Mouse (Mus musculus) NIH3T3 (cell line): ENCODE results near the gene Tapt1.

Experiments
- DNase-seq: peaks from one replicate; pipeline ENCODE4 v3.0.0-alpha.2; 2012; ENCODE audit warnings: low read depth

Tapt1 gene

DNA sequence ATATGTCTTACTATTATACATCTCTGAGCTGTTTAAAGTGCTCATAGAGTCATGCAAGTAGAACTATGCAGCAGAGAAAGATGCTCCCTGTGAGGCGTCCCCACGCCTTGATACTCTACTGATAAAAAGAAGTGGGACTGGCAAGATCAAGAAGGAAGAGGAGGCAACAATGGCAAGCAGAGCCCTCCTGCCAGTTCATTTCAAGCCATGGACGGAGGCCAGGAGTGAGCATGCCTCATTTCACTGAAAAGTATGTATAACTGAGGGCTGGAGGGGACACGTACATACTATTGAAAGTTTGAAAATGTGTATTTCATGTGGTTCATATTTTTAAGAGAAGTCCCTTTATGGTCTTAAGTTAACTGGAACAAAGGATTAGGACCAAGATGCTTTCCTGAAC, 28.0 kb downstream of the Tapt1 start:
- no peak for DNase-seq

DNA sequence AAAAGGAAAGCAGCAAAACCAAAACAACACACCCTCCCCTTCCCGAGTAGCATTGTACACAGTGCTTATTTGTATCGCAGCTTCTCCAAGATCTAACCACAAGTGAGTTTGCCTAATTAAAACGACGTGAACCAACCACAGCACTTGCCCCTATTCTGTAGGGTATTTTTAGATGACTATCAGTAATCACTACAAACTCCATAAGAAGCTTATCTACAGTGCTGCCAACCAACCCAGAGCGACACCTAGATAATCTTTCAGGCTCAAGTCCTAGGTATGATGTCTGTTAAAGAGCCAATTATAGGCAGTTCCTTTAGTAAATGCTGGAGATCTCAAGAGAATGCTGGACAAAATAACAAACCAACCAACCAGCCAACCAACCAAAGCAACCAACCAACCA, 28.6 kb downstream of the Tapt1 start:
- DNase-seq = no peak

DNA sequence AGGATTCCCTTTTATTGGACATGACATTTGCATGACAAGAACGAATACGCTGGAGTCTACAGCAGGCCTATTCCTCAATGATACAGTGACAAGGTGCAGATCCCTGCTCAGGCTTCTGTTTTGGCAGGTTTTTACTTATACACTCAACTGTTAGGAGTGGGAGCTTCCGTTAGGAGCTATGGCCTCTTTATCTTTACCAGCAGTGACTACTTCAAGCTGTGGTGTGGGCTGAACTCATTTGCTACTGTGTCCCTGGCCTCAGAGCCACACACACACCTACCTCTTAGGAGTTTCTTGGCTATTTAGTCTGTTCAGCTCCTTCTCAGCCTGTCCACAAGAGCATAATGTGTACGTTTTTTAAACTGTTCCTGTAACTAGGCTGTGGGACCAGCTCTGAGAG, 30.3 kb downstream of the Tapt1 start:
- DNase-seq = no peak

DNA sequence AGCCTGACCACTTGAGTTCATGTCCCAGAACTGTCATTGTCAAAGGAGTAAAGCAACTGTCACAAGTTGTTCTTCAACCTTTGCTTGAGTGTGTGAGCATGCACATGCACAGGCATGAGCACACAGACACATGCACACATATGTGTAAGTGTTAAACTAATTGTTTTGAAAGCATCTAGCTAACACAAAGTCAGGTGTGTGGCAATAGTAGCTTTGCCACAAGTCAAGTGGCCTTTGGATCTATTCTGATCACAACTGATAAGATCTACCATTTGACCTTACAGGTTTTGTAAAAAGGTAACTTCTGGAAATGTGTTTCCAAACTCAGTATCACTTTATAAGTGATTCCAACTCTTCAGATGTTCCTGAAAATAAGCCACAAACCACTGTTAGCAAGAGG, 39.1 kb downstream of the Tapt1 start:
- no peak for DNase-seq

DNA sequence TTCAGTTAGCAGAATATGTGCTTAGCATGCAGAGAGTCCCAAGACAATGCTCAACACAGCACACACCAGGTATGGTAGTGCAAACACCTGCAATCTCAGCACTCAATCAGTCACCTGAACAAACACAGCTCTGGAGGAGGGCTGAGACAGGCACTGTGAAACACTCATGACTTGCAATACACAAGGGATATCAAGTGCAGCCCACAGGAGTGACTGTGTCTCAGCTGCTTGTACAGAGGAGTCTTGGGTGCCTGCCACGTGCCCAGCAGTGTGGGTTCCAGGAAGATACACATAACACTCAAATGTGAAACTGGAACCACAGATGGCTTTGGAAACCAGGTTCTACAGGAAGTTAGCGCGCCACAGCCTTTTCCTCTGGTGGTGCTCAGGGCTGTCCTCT, 44.8 kb downstream of the Tapt1 start:
- no peak for DNase-seq

DNA sequence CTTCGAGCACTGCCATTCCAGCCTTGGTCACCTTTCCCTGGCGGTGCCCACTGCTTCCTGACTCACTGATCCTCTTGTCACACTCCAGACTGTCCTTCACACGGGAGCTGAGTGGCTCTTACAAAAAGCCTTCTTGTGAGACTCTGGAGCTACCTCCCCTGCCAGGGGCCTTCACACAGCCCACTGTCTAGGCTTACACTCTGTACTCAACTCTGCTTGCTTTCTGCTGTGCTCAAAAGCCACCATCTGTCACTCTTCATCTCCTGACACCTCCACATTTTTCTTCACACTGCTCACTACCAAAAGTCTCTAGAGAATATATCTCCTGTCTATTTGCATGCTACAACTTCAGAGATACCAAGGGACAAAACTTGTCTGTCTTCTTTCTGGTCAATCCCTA, 46.0 kb downstream of the Tapt1 start:
- DNase-seq = no peak

DNA sequence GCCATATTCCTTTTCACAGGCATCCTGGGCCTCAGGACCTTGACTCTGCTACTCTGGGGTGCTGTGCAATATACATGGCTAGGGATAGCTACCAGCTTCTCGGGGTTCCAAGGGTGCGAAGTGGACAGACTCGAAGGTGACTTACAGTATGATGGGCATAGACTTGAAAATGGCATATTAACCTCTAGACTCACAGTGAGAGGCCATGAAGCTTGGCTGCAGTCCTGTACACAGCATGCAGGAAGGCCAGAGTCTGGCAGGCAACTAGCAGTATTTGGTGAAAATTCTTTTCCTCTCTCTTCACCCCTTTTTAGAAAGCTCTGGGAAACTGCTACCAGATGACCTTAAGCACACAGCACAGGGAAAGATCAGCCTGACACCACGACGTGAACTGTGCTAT, 52.4 kb downstream of the Tapt1 start:
- no peak for DNase-seq

DNA sequence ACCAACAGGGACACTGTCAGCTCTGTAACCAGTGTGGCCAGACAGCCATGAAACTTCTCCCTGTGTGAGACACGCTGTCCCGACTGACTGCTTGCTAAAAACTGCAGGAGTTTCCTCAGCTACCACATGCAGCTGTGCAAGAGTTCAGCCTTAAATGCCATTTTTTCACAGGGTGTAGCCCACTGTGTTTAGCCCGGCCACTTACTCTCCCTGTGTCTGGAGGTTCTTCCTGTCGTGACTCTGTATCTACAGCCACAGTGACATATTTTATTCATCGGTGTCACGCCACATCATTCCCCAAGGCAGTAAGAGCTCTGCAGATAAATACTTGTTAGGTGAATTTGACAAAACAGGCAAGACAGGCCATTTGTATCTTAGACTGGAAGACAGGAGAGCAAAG, 59.6 kb downstream of the Tapt1 start:
- DNase-seq = no peak

DNA sequence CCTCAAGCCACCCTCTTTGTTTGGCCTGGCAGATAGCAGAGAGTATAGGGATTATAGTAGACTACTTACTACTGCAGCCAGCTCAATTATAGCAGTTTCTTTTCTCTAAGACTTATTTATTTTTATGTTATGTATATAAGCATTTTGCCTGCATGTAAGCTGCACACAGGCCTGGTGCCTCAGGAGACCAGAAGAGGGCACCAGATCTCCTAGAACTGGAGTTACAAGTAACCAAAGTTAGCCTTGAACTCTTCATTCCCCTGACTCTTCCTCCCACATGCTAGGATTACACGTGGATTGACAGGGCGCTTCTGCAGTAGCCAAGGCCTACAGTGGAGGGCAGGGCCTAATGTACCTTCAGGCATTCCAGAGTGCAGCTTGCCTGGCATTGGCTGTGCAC, 60.6 kb downstream of the Tapt1 start:
- DNase-seq = peak; percentile 55

DNA sequence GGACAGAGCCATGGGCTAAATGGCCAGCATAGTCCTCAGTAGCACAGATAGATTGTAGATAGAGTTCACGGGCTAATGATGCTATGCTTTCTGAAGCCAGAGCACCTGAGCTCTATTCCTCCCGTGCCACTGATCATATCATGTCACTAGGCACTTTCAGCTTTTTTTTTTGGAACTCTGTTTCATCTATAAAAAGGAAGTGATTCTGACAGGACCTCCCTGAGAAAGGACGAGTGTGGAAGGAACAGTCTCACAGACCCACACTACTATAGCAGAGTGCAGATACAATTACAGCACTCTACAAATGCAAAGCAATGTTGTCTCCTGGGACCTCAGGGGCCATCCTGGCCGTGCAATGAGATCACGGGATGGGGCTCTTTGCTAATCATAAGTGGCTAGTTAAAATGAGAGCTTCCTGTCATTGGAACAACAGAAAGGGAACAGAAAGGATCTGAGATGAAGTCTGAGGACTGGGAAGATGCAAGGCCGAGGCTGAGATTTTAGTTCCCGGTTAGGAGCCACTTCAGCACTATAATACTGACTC, 62.1 kb downstream of the Tapt1 start:
- DNase-seq = no peak

DNA sequence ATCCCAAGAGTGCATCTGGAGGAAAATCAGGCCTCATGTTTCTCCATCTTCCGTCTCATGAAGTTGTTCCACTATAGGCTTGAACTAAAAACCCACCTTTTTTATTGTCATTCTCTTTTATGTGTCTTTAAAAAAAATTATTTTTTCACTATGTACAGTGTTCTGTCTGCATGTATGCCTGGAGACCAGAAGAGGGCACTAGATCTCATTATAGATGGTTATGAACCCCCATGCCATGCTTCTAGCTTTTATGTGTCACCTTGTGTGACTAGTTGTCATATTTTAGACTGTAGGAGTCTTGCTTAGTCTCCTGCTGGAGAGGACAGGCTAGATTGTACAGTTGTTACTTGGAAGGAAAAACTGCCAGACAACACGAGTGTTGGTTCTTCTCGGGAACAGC, 63.1 kb downstream of the Tapt1 start:
- DNase-seq = no peak

DNA sequence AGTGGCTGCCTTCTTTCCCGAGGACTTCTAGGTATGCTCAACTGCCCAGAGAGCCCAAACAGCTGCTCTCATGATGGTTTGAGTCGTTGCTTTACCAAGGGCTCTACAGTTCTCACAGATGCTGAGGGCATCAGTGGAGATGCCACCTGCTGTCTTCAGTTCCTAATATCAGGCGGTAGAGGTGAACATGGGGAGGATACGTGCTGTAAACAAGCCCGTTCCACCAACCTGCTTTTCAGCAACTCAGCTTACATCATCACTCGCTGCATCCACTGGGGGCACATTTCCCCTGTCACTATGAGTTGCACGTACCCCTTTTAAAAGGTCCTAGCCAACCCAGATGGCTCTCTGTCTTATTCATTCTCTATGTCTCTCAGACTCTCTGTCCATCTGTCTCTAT, 63.6 kb downstream of the Tapt1 start:
- DNase-seq = no peak

DNA sequence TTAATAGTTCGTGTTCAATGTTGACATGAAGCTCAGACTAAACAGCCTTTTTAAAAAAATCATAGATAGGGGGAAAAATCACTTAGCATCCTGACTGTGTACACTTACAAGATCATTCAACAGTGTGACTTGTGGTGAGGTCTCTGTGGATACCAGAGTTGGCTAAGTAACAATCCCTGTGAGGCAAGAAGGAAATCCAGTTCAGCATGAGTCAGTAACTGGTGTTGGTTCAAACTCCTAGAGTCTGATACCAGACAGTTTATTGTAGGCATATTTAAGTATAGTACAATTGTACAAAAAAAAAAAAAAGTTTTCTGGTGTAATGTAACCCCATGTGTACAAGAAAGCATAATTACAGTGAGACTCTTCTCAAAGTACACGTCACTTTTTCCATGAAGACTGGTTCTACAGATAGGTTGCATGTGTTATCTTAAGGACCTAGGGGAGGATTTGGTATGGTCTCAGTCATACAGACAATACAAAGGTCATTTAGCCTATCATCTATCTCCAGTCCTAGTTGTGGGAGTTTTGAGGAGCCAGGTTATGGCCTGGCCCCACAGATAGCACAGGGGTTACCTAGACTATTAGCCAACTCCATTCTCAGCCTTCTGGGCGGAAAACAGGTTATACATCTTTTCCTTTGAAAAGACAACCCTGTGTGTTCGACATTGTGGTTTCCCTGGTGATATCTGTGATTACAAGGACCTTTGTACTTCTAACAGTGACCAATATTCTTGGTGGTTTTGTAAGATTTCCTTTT, 66.6 kb downstream of the Tapt1 start:
- DNase-seq = peak; percentile 37

DNA sequence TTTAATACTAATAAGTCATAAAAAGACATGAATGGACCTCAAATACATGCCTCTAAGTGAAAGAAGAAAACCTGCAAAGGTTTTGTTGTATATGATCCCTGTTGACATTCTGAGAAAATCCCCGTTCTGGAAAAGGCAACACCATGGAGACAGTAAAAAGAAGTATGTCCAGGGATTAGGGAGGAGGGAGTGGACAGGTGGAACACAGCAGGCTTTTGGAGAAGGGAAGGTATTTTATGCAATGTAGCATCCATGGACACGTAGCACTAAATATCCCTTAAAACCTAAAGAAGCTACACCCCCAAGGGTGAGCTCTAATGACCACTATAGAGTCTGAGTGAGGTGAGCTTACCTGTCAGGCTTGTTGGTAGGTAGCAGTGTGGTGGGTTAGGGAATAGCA, 67.2 kb downstream of the Tapt1 start:
- no peak for DNase-seq

DNA sequence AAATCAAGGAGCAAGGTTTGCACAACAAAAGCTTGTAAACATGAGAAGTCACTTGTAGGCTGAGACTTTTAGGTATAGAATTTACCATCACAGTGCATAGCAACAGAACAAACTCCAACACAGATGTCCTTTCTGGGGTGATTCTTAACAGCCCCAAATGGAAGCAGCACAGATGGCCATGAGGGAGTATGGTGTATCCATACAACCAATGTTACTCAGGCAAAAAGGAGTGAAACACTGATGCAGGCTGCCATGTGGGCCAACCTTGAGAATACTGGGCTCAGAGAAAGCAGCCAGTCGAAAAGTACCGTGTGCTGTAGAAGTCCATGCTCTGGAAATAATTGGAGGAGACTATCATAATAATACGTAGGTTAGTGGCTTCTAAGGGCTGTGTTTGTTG, 68.0 kb downstream of the Tapt1 start:
- no peak for DNase-seq

DNA sequence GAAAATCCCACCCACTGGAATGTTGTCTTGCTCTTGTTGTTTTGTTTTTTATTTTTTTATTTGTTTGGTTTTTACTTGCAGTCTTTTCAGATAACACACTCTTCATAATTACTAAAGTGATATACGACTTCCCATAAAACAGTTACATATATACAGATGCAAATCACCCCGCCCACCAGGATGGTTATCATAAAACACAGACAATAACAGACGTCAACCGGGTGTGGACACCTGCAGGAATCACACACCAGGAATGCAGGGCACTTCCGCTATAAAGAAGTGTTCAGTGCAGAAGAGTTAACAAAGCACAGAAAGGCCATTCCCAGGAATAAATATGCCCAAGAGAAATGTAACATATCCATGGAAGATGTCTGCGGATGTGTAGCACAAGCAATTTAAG, 68.7 kb downstream of the Tapt1 start:
- no peak for DNase-seq

DNA sequence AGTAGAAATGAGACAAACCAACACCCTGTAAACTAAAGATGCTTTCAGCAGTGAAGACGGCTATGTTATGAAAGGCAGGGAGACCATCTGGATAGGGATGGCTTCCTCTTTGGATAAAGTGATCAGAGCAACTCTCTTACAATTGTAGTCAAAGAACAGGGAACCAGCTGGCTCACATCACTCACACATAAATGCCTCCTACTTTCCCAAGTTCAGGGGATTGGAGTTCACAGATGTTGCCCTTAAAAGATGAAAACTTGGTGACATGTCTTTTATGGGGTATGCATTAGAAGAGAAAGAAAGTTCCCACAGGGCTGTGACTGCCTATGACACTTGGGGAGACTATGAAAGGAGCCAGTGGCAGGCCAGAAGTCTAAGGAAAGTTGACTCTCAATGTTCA, 73.4 kb downstream of the Tapt1 start:
- no peak for DNase-seq

DNA sequence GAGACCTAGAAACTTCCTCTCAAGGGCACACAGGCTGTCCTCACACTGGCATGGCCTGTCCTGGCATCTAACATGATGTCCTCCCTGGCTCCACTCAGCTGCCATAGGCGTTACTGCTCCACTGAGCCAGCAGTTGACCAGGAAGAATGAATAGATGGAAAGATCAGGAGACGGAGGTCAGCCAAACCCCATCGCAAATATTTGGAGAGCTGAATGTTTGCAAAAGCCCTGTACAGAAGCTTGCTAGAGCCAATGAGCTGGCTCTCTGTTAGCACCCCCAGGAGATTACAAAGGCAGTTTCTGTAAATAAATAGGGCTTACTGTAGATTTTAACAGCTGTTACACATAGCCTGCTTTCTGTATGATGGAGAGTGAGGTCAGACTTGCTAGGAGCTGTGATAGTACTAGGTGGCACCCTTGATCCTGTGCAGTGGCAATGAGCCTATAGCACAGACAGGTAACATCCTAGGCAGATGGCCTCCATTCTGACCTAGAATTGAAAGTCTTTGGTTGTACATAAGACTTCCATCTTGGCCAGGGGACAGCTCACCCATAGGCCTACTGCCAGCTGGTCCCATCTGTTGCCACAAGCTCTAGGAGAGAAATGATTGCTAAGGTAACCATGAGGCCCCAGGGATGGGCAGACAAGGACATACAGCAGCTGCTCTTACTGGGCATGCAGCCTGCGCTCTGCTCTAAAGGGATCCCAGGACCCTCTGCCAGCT, 74.9 kb downstream of the Tapt1 start:
- no peak for DNase-seq

DNA sequence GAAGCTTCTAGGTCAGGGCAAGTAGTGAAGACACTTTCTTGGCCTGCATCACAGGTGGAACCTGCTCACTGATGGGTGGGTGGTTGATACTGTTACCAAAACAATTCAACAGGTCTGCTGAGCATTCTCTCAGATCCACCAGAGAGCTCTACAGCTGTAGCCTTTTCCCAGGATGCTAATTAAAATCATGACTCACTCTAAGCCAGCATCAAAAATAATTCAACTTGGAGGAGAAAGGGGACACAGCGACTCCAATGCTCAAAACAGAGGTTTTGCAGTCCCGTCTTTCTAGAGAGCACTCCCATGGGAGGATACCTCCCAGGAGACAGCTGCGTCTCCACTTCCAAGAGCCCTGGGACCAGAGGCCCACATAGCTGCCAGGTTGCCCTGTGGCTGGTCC, 78.7 kb downstream of the Tapt1 start:
- no peak for DNase-seq

DNA sequence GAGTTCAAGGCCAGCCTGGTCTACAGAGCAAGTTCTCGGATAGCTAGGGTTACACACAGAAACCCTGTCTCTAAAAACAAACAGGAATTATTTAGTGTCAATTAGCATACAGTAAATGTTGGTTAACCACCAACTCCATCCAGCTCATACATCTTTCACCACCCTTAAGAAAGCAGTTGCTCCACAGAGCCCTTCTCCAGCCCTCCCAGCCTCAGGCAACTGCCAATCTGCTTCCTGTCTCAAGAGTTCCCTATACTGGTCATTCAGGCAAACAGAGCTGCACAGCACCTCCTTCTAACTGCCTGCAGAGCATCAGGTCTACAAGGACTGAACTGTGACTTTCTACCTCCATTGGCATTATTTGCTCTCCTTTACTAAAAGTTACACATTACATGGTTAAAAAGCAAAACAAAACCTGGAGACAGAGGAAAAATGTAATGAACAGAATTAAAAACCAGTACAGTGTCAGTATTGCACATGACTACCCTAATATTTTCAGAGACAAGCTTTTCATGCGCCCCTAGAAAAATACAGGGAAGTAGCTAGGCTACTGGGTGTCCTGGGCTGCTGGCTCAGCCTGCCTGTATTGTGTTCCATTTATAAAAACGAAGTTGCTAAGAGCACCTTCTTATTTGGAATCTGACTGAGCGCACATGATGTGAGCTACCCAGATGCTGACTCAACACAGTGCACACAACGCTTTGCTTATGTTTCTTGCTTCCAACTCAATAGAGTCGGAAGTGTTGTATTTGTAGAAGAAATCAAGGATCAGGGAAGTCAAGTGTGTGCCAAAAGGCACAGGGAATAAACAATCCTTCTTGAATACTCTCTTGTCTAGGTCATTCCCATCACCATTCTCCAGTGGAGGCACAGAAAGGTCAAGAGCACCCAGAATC, 79.7 kb downstream of the Tapt1 start:
- no peak for DNase-seq

DNA sequence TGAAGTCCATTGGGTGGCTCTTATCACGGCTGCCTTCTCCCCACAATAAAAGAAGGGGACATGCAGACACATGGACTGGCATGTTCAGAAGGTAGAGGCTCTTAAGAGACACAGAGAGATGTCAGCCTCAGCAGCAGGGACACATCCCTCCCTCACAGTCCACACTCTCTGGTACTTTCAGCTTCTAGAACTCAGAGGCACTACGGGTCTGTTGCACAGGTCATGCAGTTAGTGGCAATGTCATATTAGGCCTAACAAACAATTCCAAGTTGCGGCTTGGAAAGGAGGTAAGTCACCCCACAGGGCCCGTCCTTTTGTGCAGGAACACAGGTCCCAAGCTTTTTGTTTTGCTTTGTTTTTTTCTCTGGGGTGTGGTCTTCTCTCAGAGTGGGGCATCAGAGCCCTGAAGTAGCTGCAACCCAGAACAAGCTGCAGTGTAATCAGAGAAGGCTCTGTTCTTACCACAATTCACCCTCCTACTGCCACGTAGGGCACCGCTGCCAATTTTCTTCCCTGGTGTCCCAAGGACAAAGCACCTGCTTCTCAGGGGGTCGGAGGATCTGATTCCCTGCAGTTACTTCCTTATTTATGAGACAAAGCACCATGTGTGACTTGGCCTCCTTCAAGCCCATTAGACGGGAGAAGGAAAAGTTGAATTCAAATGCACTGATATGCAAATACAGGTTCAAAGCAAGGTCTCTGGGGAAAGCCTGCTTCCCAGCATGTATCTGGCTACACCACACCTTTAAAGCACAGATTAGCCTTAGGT, 82.8 kb downstream of the Tapt1 start:
- no peak for DNase-seq

DNA sequence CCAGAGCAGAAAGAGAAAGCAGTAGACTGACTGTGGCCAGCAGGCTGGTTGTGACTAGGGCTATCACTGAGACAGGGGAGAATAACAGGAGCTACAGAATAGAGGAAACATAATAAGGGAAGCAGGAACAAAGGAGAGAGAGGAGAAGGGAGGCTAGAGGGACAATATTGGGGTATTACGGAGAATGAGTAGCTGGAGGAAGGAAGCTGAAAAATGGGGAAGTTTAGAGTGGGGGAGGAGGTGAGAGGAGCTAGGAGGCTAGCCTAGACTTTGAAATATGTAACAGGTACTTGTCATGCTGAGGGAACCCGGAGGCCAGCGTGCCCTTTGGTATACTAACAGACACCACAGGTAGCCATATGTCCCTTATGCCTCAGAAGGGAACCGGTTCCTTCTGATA, 98.9 kb downstream of the Tapt1 start:
- DNase-seq = no peak
